Mouse (Mus musculus): ENCODE data around the gene Odf3l1. TPM values are rescaled to one million over a fixed set of nuclear protein-coding genes. Genes with fewer than 3 reads are reported as not detected.

The Odf3l1 gene
- polyA plus RNA-seq, 1 experiment from 2014 or later: not detected

GRCm38 (mm10) chr9:56864832-56865231 lies 353 bp upstream of the Odf3l1 start, which contains the start of gene Cspg4:
Gene Cspg4 (plus strand): TSS chr9:56865033.
- no peaks in the 10 kb centered on the region for H3K4me1 ChIP-seq (ENCODE audit: control insufficient read depth, low read depth, low read length)
- ATAC-seq (ENCODE audit: low read depth): no peak
- WGBS (ENCODE audit: insufficient replicate concordance): 9% methylated on average over 24 of the region's 24 CpGs

GRCm38 (mm10) chr9:56862863-56863262 lies 1.6 kb downstream of the Odf3l1 start:
- no peak for ATAC-seq (ENCODE audit: low read depth)

More at GRCm38 (mm10) chr9:56864832-56865231, 353 bp upstream of the Odf3l1 start, which contains the start of gene Cspg4:
- H3K36me3 ChIP-seq (ENCODE audit: control insufficient read depth, insufficient read depth): no peaks in the 10 kb centered on the region
- peak within 1 kb of the TSS; percentile 33 for H3K4me2 ChIP-seq (ENCODE audit: low read depth, low read length)
- no peak within 1 kb of the TSS; the same call in 1 of the 2 replicates for H3K9ac ChIP-seq (ENCODE audit: low read depth, low read length)
- H3K4me3 ChIP-seq (ENCODE audit: low read depth, low read length): peak within 1 kb of the TSS; percentile 24
- H3K27me3 ChIP-seq (ENCODE audit: control insufficient read depth, insufficient read depth, low read depth, low read length): peaks cover 17% of the 10 kb centered on the region
- H3K27ac ChIP-seq (ENCODE audit: low read length): no peak within 1 kb of the TSS
- no peaks in the 10 kb centered on the region for H3K9me3 ChIP-seq (replicated peaks; ENCODE audit: control insufficient read depth, low read length)

GRCm38 (mm10) chr9:56860486-56861269 lies 3.8 kb downstream of the Odf3l1 start:
- H3K4me3 ChIP-seq (ENCODE audit: low read depth, low read length): no peak overlapping the region
- ATAC-seq (ENCODE audit: low read depth): no peak
- WGBS (ENCODE audit: insufficient replicate concordance): 52% methylated on average over 15 of the region's 15 CpGs
- no peak overlapping the region for H3K4me2 ChIP-seq (ENCODE audit: low read depth, low read length)
- H3K9me3 ChIP-seq (replicated peaks; ENCODE audit: control insufficient read depth, low read length): no peaks in the 10 kb centered on the region
- H3K9ac ChIP-seq (ENCODE audit: low read depth, low read length): no peak overlapping the region
- no peaks in the 10 kb centered on the region for H3K36me3 ChIP-seq (ENCODE audit: control insufficient read depth, insufficient read depth)
- no peaks in the 10 kb centered on the region for H3K4me1 ChIP-seq (ENCODE audit: control insufficient read depth, low read depth, low read length)
- peaks cover 14% of the 10 kb centered on the region for H3K27me3 ChIP-seq (ENCODE audit: control insufficient read depth, insufficient read depth, low read depth, low read length)
- H3K27ac ChIP-seq (ENCODE audit: low read length): no peak overlapping the region

More at GRCm38 (mm10) chr9:56862863-56863262, 1.6 kb downstream of the Odf3l1 start:
- H3K27me3 ChIP-seq (ENCODE audit: control insufficient read depth, insufficient read depth, low read depth, low read length): peaks cover 17% of the 10 kb centered on the region
- no peaks in the 10 kb centered on the region for H3K9me3 ChIP-seq (replicated peaks; ENCODE audit: control insufficient read depth, low read length)
- 40% methylated on average over 2 of the region's 2 CpGs for WGBS (ENCODE audit: insufficient replicate concordance)
- no peak overlapping the region for H3K4me2 ChIP-seq (ENCODE audit: low read depth, low read length)
- no peak overlapping the region for H3K4me3 ChIP-seq (ENCODE audit: low read depth, low read length)
- H3K36me3 ChIP-seq (ENCODE audit: control insufficient read depth, insufficient read depth): no peaks in the 10 kb centered on the region
- no peak overlapping the region for H3K27ac ChIP-seq (ENCODE audit: low read length)
- no peaks in the 10 kb centered on the region for H3K4me1 ChIP-seq (ENCODE audit: control insufficient read depth, low read depth, low read length)
- no peak overlapping the region for H3K9ac ChIP-seq (ENCODE audit: low read depth, low read length)

GRCm38 (mm10) chr9:56860035-56860434 lies 4.4 kb downstream of the Odf3l1 start:
- Histone ChIP-seq H3K9me3 (replicated peaks; ENCODE audit: control insufficient read depth, low read length) (no peaks in the 10 kb centered on the region), H3K27me3 (ENCODE audit: control insufficient read depth, insufficient read depth, low read depth, low read length) (peaks cover 8% of the 10 kb centered on the region), H3K4me2 (ENCODE audit: low read depth, low read length) (no peak overlapping the region), H3K4me3 (ENCODE audit: low read depth, low read length) (no peak overlapping the region), H3K36me3 (ENCODE audit: control insufficient read depth, insufficient read depth) (no peaks in the 10 kb centered on the region), H3K27ac (ENCODE audit: low read length) (no peak overlapping the region), H3K4me1 (ENCODE audit: control insufficient read depth, low read depth, low read length) (no peaks in the 10 kb centered on the region), H3K9ac (ENCODE audit: low read depth, low read length) (no peak overlapping the region)
- WGBS (ENCODE audit: insufficient replicate concordance): 61% methylated on average over 3 of the region's 3 CpGs
- no peak for ATAC-seq (ENCODE audit: low read depth)

GRCm38 (mm10) chr9:56857463-56857862 lies 7.0 kb downstream of the Odf3l1 start:
- Histone ChIP-seq H3K4me1 (ENCODE audit: control insufficient read depth, low read depth, low read length) (no peaks in the 10 kb centered on the region), H3K9me3 (replicated peaks; ENCODE audit: control insufficient read depth, low read length) (no peaks in the 10 kb centered on the region), H3K36me3 (ENCODE audit: control insufficient read depth, insufficient read depth) (no peaks in the 10 kb centered on the region), H3K4me3 (ENCODE audit: low read depth, low read length) (no peak overlapping the region), H3K4me2 (ENCODE audit: low read depth, low read length) (no peak overlapping the region), H3K27ac (ENCODE audit: low read length) (no peak overlapping the region), H3K9ac (ENCODE audit: low read depth, low read length) (no peak overlapping the region), H3K27me3 (ENCODE audit: control insufficient read depth, insufficient read depth, low read depth, low read length) (no peaks in the 10 kb centered on the region)
- no peak for ATAC-seq (ENCODE audit: low read depth)
- WGBS (ENCODE audit: insufficient replicate concordance): 46% methylated on average over 3 of the region's 3 CpGs

GRCm38 (mm10) chr9:56851778-56852177 lies 12.7 kb downstream of the Odf3l1 start:
- Histone ChIP-seq H3K4me2 (ENCODE audit: low read depth, low read length) (no peak overlapping the region), H3K27me3 (ENCODE audit: control insufficient read depth, insufficient read depth, low read depth, low read length) (no peaks in the 10 kb centered on the region), H3K9ac (ENCODE audit: low read depth, low read length) (no peak overlapping the region), H3K27ac (ENCODE audit: low read length) (no peak overlapping the region), H3K36me3 (ENCODE audit: control insufficient read depth, insufficient read depth) (no peaks in the 10 kb centered on the region), H3K4me3 (ENCODE audit: low read depth, low read length) (no peak overlapping the region), H3K4me1 (ENCODE audit: control insufficient read depth, low read depth, low read length) (no peaks in the 10 kb centered on the region), H3K9me3 (replicated peaks; ENCODE audit: control insufficient read depth, low read length) (no peaks in the 10 kb centered on the region)
- WGBS (ENCODE audit: insufficient replicate concordance): 34% methylated on average over 11 of the region's 11 CpGs
- ATAC-seq (ENCODE audit: low read depth): no peak

GRCm38 (mm10) chr9:56850905-56851252 lies 13.6 kb downstream of the Odf3l1 start:
- Histone ChIP-seq H3K27ac (ENCODE audit: low read length) (no peak overlapping the region), H3K4me1 (ENCODE audit: control insufficient read depth, low read depth, low read length) (no peaks in the 10 kb centered on the region), H3K4me3 (ENCODE audit: low read depth, low read length) (no peak overlapping the region), H3K9ac (ENCODE audit: low read depth, low read length) (no peak overlapping the region), H3K36me3 (ENCODE audit: control insufficient read depth, insufficient read depth) (no peaks in the 10 kb centered on the region), H3K9me3 (replicated peaks; ENCODE audit: control insufficient read depth, low read length) (no peaks in the 10 kb centered on the region), H3K27me3 (ENCODE audit: control insufficient read depth, insufficient read depth, low read depth, low read length) (no peaks in the 10 kb centered on the region), H3K4me2 (ENCODE audit: low read depth, low read length) (no peak overlapping the region)
- no peak for ATAC-seq (ENCODE audit: low read depth)
- 36% methylated on average over 4 of the region's 4 CpGs for WGBS (ENCODE audit: insufficient replicate concordance)

GRCm38 (mm10) chr9:56850128-56850904 lies 14.2 kb downstream of the Odf3l1 start:
- no peaks in the 10 kb centered on the region for H3K27me3 ChIP-seq (ENCODE audit: control insufficient read depth, insufficient read depth, low read depth, low read length)
- H3K9me3 ChIP-seq (replicated peaks; ENCODE audit: control insufficient read depth, low read length): no peaks in the 10 kb centered on the region
- H3K9ac ChIP-seq (ENCODE audit: low read depth, low read length): no peak overlapping the region
- no peaks in the 10 kb centered on the region for H3K36me3 ChIP-seq (ENCODE audit: control insufficient read depth, insufficient read depth)
- no peak for ATAC-seq (ENCODE audit: low read depth)
- WGBS (ENCODE audit: insufficient replicate concordance): 54% methylated on average over 14 of the region's 14 CpGs
- H3K4me1 ChIP-seq (ENCODE audit: control insufficient read depth, low read depth, low read length): no peaks in the 10 kb centered on the region
- H3K4me3 ChIP-seq (ENCODE audit: low read depth, low read length): no peak overlapping the region
- no peak overlapping the region for H3K27ac ChIP-seq (ENCODE audit: low read length)
- H3K4me2 ChIP-seq (ENCODE audit: low read depth, low read length): no peak overlapping the region

- H3K4me2 ChIP-seq (ENCODE audit: low read depth, low read length): no peak overlapping the region
- H3K9me3 ChIP-seq (replicated peaks; ENCODE audit: control insufficient read depth, low read length): no peaks in the 10 kb centered on the region
- WGBS (ENCODE audit: insufficient replicate concordance): 15% methylated on average over 3 of the region's 3 CpGs
- ATAC-seq (ENCODE audit: low read depth): no peak
- no peak overlapping the region for H3K9ac ChIP-seq (ENCODE audit: low read depth, low read length)
- H3K27me3 ChIP-seq (ENCODE audit: control insufficient read depth, insufficient read depth, low read depth, low read length): peaks cover 2% of the 10 kb centered on the region; the same call in 1 of the 2 replicates
- H3K36me3 ChIP-seq (ENCODE audit: control insufficient read depth, insufficient read depth): no peaks in the 10 kb centered on the region
- no peaks in the 10 kb centered on the region for H3K4me1 ChIP-seq (ENCODE audit: control insufficient read depth, low read depth, low read length)
- no peak overlapping the region for H3K4me3 ChIP-seq (ENCODE audit: low read depth, low read length)
- no peak overlapping the region for H3K27ac ChIP-seq (ENCODE audit: low read length)
Observed at GRCm38 (mm10) chr9:56847523-56847922, 17.0 kb downstream of the Odf3l1 start.
